Mouse (Mus musculus) naive thymus-derived CD4-positive, alpha-beta T cell, adult 5 months (primary cell): Measurements from ENCODE around the gene Scml4. TPM values are rescaled to one million over a fixed set of nuclear protein-coding genes. Genes with fewer than 3 reads are reported as not detected.

Experiments
- polyA plus RNA-seq: library from polyadenylated mRNA; unstranded; fragments of 100-300 nt; shearing (Covaris generic); gene quantifications from one replicate; pipeline ENCODE4 v1.2.1, GENCODE M21; 2017

Scml4 gene
- polyA plus RNA-seq, result 200 TPM

GRCm38 (mm10) chr10:42860159-42860911 lies at the start of gene Scml4:
Gene Scml4 (plus strand): TSS chr10:42860370.

Other genes with a start within 250 kb of the Scml4 start
- 76.4 TPM for gene Sec63, start 98.9 kb upstream of the Scml4 start, polyA plus RNA-seq